Mouse (Mus musculus) induced T-regulatory cell, adult 2 months (primary cell): ENCODE results near the gene Zfp683.
A peak's percentile ranks its signal among the peaks of the same experiment; 100 is the strongest.

Experiments used
- DNase-seq: peaks from one replicate; pipeline ENCODE4 v3.0.0-alpha.2; 2012; ENCODE audit warnings: low read depth

The Zfp683 gene

GRCm38 (mm10) chr4:134092382-134093288 lies 39.0 kb downstream of the Zfp683 start:
- peak; percentile 91 for DNase-seq

- DNase-seq: peak; percentile 43
Measured at GRCm38 (mm10) chr4:134094004-134094564, 40.4 kb downstream of the Zfp683 start.

GRCm38 (mm10) chr4:134094923-134095547 lies 41.4 kb downstream of the Zfp683 start, which contains the start of gene Cd52:
Cd52 (minus strand) TSS chr4:134095082.
- DNase-seq: peak; percentile 92

- peak; percentile 55 for DNase-seq
Measured at GRCm38 (mm10) chr4:134096120-134096519, 42.5 kb downstream of the Zfp683 start.

GRCm38 (mm10) chr4:134097015-134097608 lies 43.5 kb downstream of the Zfp683 start:
- peak; percentile 94 for DNase-seq

- peak; percentile 95 for DNase-seq
Measured at GRCm38 (mm10) chr4:134098628-134099027, 45.0 kb downstream of the Zfp683 start.

GRCm38 (mm10) chr4:134100245-134100644 lies 46.6 kb downstream of the Zfp683 start:
- peak; percentile 37 for DNase-seq

GRCm38 (mm10) chr4:134101979-134102741 lies 48.5 kb downstream of the Zfp683 start, which contains the start of gene Ubxn11:
Ubxn11 (plus strand) TSS chr4:134102570.
- peak; percentile 94 for DNase-seq

GRCm38 (mm10) chr4:134102742-134103119 lies 49.1 kb downstream of the Zfp683 start:
- DNase-seq: no peak

GRCm38 (mm10) chr4:134106105-134106504 lies 52.5 kb downstream of the Zfp683 start:
- peak; percentile 81 for DNase-seq

- DNase-seq: peak; percentile 39
Measured at GRCm38 (mm10) chr4:134107730-134108129, 54.1 kb downstream of the Zfp683 start.

GRCm38 (mm10) chr4:134108196-134108595 lies 54.6 kb downstream of the Zfp683 start:
- no peak for DNase-seq
